Mouse (Mus musculus): ENCODE results near the gene Tmed6. TPM values are rescaled to one million over a fixed set of nuclear protein-coding genes. Genes with fewer than 3 reads are reported as not detected.

Gene Tmed6
- polyA plus RNA-seq, 1 experiment: 65.3 TPM

GRCm38 (mm10) chr8:107073706-107074105, 8.3 kb upstream of the Tmed6 start:
- Histone ChIP-seq H3K27me3 (replicated peaks; ENCODE audit: control insufficient read depth, insufficient read depth, low read length) (no peaks in the 10 kb centered on the region), H3K4me1 (ENCODE audit: control insufficient read depth, insufficient read depth, low read length) (no peaks in the 10 kb centered on the region), H3K4me3 (ENCODE audit: insufficient read depth, low read depth, low read length) (no peak overlapping the region), H3K36me3 (ENCODE audit: control insufficient read depth, insufficient read depth, low read length) (peaks cover 2% of the 10 kb centered on the region; the same call in 1 of the 2 replicates), H3K27ac (ENCODE audit: insufficient read depth, low read depth, low read length) (no peak overlapping the region)
- 81% methylated on average over 4 of the region's 4 CpGs for WGBS
- TF ChIP-seq POLR2A (IDR thresholded peaks at IDR 0.05; ENCODE audit: low read depth, low read length) (no peak), CTCF (conservative IDR thresholded peaks at IDR 0.05; ENCODE audit: insufficient read depth, insufficient read length, low read depth, low read length) (no peak)
- no peak for DNase-seq

GRCm38 (mm10) chr8:107062613-107063012, 2.8 kb downstream of the Tmed6 start:
- Histone ChIP-seq H3K36me3 (ENCODE audit: control insufficient read depth, insufficient read depth, low read length) (no peaks in the 10 kb centered on the region), H3K4me3 (ENCODE audit: insufficient read depth, low read depth, low read length) (no peak overlapping the region), H3K27ac (ENCODE audit: insufficient read depth, low read depth, low read length) (no peak overlapping the region), H3K27me3 (replicated peaks; ENCODE audit: control insufficient read depth, insufficient read depth, low read length) (no peaks in the 10 kb centered on the region), H3K4me1 (ENCODE audit: control insufficient read depth, insufficient read depth, low read length) (peaks cover 6% of the 10 kb centered on the region; the same call in 1 of the 2 replicates)
- 91% methylated on average over 1 of the region's 1 CpGs for WGBS
- no peak for TF ChIP-seq POLR2A (IDR thresholded peaks at IDR 0.05; ENCODE audit: low read depth, low read length)
- no peak for TF ChIP-seq CTCF (conservative IDR thresholded peaks at IDR 0.05; ENCODE audit: insufficient read depth, insufficient read length, low read depth, low read length)
- no peak for DNase-seq

DNA sequence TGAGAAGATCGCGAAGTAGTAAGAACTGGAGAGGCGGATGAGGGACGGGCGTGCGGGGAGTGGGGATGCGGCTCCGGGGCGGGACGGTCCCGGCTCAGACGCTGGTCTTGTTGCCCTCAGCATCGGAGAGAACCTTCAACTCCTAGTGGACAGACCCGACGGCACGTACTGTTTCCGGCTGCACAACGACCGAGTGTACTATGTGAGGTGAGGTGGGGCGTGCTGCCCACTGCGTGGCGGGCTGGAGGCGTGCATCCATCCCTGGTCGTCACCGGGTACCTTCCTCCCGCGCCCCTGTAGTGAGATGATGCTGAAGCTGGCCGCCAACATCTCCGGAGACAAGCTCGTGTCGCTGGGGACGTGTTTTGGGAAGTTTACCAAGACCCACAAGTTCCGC, 8.5 kb downstream of the Tmed6 start:
- Histone ChIP-seq H3K4me1 (ENCODE audit: control insufficient read depth, insufficient read depth, low read length) (peaks cover 3% of the 10 kb centered on the region; the same call in 1 of the 2 replicates), H3K27me3 (replicated peaks; ENCODE audit: control insufficient read depth, insufficient read depth, low read length) (no peaks in the 10 kb centered on the region), H3K36me3 (ENCODE audit: control insufficient read depth, insufficient read depth, low read length) (no peaks in the 10 kb centered on the region), H3K4me3 (ENCODE audit: insufficient read depth, low read depth, low read length) (peak overlapping the region; percentile 89), H3K27ac (ENCODE audit: insufficient read depth, low read depth, low read length) (no peak overlapping the region)
- DNase-seq: no peak
- under 1% methylated on average over 33 of the region's 33 CpGs for WGBS
- TF ChIP-seq CTCF (conservative IDR thresholded peaks at IDR 0.05; ENCODE audit: insufficient read depth, insufficient read length, low read depth, low read length) (no peak), POLR2A (IDR thresholded peaks at IDR 0.05; ENCODE audit: low read depth, low read length) (no peak)

GRCm38 (mm10) chr8:107056076-107056972, 9.1 kb downstream of the Tmed6 start, which contains the start of the genes Cog8 and Nip7:
Gene Cog8, minus strand, starts transcription at chr8:107056689.
Gene Nip7, plus strand, starts transcription at chr8:107056877.
- under 1% methylated on average over 88 of the region's 88 CpGs for WGBS
- Histone ChIP-seq H3K36me3 (ENCODE audit: control insufficient read depth, insufficient read depth, low read length) (no peaks in the 10 kb centered on the region), H3K4me1 (ENCODE audit: control insufficient read depth, insufficient read depth, low read length) (peaks cover 3% of the 10 kb centered on the region; the same call in 1 of the 2 replicates), H3K27ac (ENCODE audit: insufficient read depth, low read depth, low read length) (peak within 1 kb of the TSS; percentile 42), H3K4me3 (ENCODE audit: insufficient read depth, low read depth, low read length) (peak within 1 kb of the TSS; percentile 90), H3K27me3 (replicated peaks; ENCODE audit: control insufficient read depth, insufficient read depth, low read length) (no peaks in the 10 kb centered on the region)
- TF ChIP-seq CTCF (conservative IDR thresholded peaks at IDR 0.05; ENCODE audit: insufficient read depth, insufficient read length, low read depth, low read length): no peak
- TF ChIP-seq POLR2A (IDR thresholded peaks at IDR 0.05; ENCODE audit: low read depth, low read length): peak; percentile 48
- DNase-seq: peak; percentile 99

GRCm38 (mm10) chr8:107052046-107052445, 13.4 kb downstream of the Tmed6 start:
- Histone ChIP-seq H3K4me1 (ENCODE audit: control insufficient read depth, insufficient read depth, low read length) (peaks cover 5% of the 10 kb centered on the region; the same call in 1 of the 2 replicates), H3K27me3 (replicated peaks; ENCODE audit: control insufficient read depth, insufficient read depth, low read length) (no peaks in the 10 kb centered on the region), H3K27ac (ENCODE audit: insufficient read depth, low read depth, low read length) (no peak overlapping the region), H3K36me3 (ENCODE audit: control insufficient read depth, insufficient read depth, low read length) (no peaks in the 10 kb centered on the region; the same call in 1 of the 2 replicates), H3K4me3 (ENCODE audit: insufficient read depth, low read depth, low read length) (no peak overlapping the region)
- DNase-seq: no peak
- TF ChIP-seq POLR2A (IDR thresholded peaks at IDR 0.05; ENCODE audit: low read depth, low read length) (no peak), CTCF (conservative IDR thresholded peaks at IDR 0.05; ENCODE audit: insufficient read depth, insufficient read length, low read depth, low read length) (no peak)
- 94% methylated on average over 8 of the region's 8 CpGs for WGBS

DNA sequence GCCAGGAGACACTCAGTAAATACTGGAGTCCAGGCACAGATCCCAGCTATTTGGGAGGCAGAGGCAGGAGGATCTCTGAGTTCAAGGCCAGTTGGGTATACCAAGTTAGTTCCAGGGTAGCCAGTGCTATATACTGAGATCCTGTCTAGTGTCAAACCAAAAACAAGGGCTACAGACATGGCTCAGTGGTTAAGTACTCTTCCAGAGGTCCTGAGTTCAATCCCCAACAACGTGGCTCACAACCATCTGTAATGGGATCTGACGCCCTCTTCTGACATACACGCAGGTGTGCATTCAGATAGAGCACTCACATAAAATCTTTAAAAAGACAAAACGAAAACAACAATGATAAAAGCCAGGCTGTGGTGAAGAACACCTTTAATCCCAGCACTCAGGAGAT, 16.0 kb downstream of the Tmed6 start:
- DNase-seq: no peak
- Histone ChIP-seq H3K27ac (ENCODE audit: insufficient read depth, low read depth, low read length) (no peak overlapping the region), H3K4me3 (ENCODE audit: insufficient read depth, low read depth, low read length) (no peak overlapping the region), H3K36me3 (ENCODE audit: control insufficient read depth, insufficient read depth, low read length) (peaks cover 3% of the 10 kb centered on the region; the same call in 1 of the 2 replicates), H3K4me1 (ENCODE audit: control insufficient read depth, insufficient read depth, low read length) (peaks cover 5% of the 10 kb centered on the region; the same call in 1 of the 2 replicates), H3K27me3 (replicated peaks; ENCODE audit: control insufficient read depth, insufficient read depth, low read length) (no peaks in the 10 kb centered on the region)
- WGBS: 89% methylated on average over 4 of the region's 4 CpGs
- TF ChIP-seq POLR2A (IDR thresholded peaks at IDR 0.05; ENCODE audit: low read depth, low read length) (no peak), CTCF (conservative IDR thresholded peaks at IDR 0.05; ENCODE audit: insufficient read depth, insufficient read length, low read depth, low read length) (no peak)
